Mouse (Mus musculus) G1E-ER4 (cell line): Measurements from ENCODE around the gene Zfp64. TPM values are rescaled to one million over a fixed set of nuclear protein-coding genes. Genes with fewer than 3 reads are reported as not detected.

ENCODE experiments used
- GATA1 ChIP-seq: IDR thresholded peaks from one replicate; pipeline ENCODE4 v1.8.0; 2012; ENCODE audit warnings: low read length, inconsistent platforms
- polyA plus RNA-seq: library from polyadenylated mRNA; stranded (reverse); fragments of >175 nt; gene quantifications from 2 replicates; pipeline ENCODE4 v1.2.3, GENCODE M21; 2012

Zfp64 gene
- polyA plus RNA-seq, 1 experiment, result 119 TPM

DNA sequence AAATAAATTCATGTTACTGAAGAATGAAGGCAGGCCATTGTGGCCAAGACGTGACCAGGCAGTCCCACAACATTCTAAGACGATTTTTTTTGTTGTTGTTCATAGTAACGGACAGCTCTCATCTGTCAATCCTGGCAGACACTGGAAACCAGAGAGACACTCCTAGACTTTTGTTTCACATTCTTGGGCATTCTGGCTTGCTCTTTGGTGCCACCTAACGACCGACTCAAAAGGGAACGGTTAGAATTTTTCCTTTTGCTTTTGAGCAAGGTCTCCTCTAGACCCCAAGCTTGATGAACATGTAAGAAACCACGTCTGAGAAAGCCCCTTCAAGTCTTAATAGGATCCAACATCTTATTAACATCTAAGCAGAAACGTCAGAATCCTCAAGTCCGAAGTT lies 31.7 kb downstream of the Zfp64 start:
- TF ChIP-seq GATA1, result no peak

DNA sequence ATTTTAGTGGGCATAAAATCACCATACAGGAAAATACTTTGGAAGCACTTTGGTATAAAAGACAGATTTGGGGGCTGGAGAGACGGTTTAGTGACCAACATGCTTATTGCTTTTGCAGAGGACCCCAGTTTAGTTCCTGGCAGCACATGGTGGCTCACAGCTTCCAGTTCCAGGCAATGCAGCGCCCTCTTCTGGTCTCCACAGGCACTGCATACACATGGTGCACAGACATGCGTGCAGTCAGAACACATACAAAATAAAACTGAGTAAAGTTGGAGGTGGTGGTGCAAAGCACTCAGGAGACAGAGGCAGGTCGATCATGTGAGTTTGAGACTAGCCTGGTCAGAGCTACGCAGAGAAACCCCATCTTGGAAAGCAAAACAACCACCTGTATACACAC lies 32.9 kb downstream of the Zfp64 start:
- no peak for TF ChIP-seq GATA1

DNA sequence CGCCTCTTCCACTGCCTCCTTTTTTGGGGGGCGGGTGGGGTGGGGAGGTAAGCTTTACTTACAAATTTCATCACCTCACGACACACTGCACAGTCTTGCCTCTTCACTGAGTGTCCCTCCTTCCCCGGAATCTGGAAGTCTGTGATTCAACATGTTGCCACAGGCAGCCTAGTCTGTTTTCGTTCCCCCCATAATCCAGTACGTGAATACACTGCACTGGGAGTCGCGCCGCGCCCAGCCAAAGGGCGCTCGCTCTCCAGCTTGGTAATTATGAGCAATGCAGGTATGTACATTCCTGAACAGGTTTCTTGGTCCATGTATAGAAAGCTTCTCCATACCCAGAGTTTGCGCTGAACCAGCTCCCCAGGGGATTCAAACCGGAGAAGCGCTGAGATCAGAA lies 35.4 kb downstream of the Zfp64 start:
- TF ChIP-seq GATA1, result no peak

DNA sequence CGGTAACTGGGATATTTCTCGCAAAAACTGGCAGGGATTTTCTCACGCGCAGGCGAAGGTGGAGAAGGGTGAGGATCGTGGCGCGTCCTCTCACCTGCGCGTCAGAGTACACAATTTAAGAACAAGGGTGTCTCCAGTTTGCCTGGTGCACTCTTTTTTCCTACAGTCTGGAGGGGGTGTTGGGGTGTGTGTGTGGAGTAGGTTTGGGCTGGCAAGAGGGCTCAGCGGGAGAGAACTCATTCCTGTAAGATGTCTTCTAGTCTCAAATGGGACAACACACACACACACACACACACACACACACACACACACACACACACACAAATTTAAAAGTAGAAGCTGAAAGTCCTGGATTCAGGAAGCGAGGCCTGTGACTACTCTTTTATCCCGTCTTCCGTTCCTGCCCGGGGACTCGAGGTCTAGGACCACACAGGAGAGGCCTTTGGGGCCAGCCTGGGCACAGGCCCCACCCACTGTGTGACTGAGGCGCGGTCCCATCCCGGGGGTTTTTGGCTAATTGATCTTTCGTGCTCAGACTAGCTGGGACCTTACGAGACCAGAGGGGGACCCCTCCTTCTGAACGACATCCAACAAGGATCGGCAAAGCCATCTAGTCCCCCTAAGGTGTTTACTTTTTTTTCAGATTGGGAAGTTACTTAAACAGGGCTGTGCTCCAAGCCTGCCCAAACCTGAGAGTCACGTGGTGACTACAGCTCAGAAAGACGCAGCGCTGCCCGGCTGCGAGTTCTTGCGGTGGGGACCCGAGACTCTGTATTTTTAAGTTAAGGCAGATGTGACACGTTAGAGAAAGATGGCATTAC lies 42.3 kb downstream of the Zfp64 start:
- TF ChIP-seq GATA1, result no peak

DNA sequence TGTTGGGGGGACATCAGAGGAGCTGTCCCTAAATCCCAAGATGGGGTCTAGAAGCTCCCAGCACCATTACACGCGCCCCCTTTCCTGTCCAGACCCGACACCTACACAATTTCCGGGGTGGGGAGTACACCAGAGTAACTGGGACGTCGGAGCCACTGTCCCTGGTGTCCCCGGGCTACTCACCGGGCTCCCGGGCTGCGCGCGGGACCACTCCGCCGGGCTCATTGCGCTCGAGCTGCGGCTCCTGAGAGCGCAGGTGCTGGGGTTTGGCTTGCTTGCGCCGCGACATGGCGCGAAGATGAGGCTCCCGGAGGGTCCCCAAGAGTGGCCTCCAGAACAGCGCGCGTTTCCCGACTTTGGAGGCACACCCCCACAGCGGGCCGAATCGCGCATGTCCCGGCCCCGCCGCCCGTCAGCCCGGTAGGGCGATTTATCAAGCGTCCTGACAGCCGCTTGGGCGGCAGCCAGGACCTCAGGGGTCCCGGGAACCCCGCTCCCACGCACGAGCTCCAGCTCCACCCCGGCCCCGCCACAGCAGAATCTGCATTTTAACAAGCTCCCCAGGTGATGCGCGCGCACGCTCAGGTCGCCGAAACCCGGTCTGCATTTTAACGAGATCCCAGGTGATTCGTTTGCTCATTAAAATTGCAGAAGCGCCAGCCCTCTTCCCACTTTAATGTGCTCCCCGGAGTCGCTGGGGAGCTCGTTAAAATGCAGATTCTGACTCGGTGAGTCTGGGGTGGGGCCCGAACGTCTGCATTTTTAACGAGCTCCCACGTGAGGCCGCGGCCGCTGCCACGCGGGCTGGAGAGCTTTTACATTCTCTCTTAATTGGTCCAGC lies 43.1 kb downstream of the Zfp64 start:
- TF ChIP-seq GATA1, result no peak

DNA sequence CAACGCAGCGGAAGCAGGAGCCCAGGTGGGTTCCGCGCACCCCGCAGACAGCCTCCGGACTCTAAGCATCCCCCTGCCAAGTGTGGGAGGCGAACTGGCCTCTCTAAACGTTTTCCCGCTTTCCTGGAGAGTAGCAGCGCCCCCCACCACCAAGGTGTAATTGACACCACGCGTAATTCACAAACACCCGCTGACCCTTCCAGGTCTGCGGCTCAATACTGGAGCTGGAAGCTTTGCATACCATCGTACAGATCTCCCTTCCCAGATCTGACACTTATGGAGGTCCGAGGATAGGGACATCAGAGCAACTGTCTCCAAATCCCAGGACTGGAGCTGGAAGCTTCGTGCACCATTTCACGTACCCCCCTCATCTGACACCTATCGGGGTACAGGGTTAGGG lies 43.9 kb downstream of the Zfp64 start:
- no peak for TF ChIP-seq GATA1

DNA sequence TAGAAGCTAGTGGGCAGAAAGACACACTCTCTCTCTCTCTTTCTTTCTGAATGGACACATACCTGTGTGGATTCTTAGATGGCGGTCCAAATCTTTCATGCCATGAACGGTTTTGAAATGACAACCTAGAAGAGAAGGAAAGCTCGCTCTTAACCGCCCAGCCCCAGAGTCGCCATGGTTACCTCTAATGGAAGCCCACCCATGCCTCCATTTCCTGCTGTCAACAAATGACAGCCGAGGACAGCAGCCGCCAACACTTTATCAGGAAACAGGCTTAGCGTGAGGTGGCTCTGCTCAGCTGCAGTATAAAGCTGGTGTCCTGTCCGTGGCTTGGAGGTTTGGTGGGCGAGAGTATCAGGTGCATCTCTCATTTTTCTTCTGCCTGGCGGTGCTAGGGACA lies 49.4 kb downstream of the Zfp64 start:
- TF ChIP-seq GATA1, result no peak

DNA sequence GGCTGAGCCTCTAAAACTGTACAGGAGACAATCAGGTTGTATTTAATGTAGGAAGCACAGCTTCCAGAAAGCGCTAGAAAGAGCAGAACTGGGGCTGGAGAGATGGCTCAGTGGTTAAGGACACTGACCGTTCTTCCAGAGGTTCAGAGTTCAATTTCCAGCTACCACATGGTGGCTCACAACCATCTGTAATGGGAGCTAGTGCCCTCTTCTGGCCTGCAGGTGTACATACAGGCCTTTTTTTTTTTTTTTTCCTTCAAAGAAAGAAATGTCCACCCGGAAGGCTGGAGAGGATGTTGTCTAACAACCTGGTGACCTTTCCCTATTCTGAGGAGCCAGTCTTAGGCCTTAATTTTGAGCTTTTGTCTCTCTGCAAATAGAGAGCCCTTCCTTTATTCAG lies 50.5 kb downstream of the Zfp64 start:
- no peak for TF ChIP-seq GATA1

DNA sequence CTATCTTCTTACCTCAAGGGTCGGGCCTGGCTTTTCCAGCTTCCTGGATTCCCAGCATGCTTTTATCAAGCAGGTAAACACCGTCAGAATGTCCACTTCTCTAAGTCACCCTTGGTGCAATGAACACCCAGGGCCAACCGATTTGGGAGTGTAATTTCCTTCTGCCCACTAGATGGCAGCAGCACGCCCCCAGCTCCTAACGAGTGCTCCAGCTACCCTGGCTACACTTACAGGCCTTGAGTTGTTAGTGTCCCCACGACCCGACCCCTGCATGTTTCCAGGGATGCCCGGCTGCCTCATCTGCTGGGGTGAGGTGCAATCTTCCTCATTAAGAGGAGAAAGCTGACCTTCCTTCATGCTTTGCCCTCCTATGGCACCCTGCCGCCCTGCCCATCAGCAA lies 51.2 kb downstream of the Zfp64 start:
- TF ChIP-seq GATA1, result no peak

DNA sequence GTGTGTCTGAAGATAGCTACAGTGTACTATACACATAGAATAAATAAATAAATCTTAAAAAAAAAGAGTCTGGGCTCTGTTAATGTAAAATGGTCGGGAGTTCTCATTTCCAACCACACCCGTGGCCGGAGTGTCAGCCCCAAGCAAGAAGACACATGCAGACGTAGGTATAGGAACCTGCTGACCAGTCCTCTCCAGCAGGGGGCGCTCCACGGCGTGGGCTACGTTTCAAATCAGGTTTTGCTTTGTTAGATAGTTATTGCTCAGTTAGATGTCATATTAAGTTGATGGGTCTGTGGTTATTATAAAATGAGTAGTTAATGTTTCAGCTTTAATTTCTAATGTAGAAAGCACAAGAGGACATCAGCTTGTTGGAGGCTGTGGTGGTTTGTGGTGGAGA lies 52.8 kb downstream of the Zfp64 start:
- TF ChIP-seq GATA1, result no peak

DNA sequence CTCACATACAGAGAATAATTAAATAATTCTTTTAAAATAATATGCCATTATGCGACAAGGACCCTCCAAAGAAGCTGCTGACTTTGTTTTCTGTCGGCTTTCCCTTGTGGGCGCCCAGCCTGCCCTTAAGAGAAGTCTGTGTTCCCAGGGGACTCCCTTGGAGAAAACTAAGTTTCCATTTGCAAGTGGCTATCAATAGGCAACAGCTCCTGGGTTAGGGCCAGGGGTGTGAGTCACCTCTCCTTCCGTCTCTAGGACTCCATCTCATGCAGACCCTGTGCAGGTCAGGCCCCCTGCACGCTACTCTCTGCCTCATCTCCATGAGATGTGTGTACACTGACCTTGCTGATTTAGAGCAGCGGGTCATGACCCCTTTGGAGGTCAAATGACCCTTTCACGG lies 57.5 kb downstream of the Zfp64 start:
- no peak for TF ChIP-seq GATA1

DNA sequence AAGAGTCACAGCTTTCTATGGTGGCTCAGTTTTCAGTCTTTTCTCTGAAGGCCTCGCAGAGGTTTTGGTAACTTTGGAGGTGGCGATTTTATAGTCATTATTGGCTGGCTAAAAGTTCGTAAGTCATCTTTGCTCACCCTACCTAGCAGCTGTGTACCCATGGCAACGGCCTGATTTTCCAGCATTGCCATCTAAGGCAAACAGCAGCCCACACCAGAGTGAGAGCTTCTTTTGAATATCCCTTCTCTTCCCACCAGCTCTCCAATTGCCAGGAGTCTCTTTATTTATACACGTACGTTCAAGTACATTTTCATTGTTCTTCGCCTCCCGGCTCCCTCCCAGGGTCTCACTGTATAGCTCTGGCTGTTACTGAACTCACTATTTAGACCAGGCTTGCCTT lies 59.9 kb downstream of the Zfp64 start:
- TF ChIP-seq GATA1, result no peak

DNA sequence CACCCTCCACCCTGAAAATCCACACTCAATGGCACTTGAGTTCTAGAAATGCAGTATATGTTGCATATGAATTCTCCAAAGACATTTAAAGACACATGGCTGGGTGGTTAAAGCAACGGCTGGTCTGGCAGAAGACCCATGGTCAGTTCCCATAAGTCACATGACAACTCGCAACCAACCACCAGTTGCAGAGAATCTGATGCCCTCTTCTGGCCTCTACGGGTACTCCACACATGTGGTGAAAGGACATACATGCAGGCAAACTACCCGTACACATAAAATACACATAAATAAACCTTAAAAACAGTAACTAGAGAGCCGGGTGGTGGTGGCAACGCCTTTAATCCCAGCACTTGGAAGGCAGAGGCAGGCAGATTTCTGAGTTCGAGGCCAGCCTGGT lies 60.6 kb downstream of the Zfp64 start:
- no peak for TF ChIP-seq GATA1

DNA sequence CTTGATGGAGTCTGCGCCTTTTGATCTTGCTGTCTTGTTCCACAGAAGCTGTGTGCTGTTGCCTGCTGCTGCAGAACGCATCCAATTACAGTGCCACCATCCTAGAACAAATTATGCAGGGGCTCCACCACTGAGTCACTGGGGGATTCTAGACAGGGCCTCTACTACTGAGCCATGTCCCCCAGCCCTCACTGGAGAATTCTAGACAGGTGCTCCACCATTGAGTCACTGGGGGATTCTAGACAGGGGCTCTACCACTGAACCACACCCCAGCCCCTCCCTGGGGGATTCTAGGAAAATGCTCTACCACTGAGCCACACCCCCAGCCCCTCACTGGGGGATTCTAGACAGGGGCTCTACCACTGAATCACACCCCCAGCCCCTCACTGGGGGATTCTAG lies 63.3 kb downstream of the Zfp64 start:
- no peak for TF ChIP-seq GATA1

DNA sequence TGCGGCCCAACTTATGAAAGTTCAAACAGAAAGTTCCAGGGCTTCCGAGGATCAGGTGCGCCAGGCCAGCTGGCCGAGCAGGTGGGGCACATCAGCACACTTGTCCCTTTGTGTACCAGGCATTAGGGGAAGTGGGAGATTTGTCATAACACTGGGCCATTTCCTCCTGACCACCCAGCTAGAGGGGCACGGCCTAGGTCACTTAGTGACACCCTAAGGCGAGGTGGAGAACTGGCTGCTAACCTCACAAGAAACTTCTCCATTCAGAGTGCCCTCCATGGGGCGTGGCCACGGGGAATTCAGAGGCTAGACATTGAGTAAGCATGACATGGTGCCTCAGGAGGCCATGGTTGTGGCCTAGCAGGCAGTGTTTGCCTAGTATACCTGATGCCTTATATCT lies 70.7 kb downstream of the Zfp64 start:
- no peak for TF ChIP-seq GATA1

DNA sequence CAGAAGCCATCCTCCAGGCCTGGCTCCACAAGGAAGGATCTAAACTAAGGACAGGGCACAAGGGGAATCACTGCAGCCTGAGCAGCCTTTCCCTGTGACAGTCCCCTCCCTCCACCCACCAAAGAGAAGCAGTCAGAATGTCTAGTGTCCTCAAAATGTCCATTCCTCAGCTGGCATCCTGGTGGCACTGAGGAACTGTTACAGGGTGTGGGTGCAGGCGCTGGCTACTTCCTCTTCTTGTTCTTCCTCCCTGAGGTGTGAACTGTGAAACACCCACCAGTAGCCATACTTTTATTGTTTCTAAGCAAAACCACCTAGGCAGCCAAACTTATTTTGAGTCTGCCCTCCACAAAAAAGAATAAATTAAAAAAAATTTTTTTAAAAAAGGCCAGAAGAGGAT lies 72.4 kb downstream of the Zfp64 start:
- TF ChIP-seq GATA1, result no peak

DNA sequence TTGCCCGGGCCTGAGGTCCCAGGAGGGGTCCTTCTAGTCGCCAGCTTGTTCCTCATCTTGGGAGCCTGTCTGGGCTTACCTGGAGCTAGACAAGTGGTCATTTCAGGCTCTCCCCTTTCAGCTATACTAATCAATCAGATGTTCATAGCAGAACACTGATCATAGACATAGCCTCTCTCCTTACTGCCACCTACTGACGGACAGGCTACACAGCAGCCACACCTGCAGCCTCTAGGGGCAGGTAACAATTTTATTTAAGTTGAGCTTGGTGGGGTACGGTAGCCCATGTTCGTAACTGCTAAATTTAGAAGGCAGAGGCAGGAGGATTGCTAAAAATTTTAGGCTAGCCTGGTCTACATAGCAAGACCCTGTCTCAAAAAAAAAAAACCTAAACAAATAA lies 73.5 kb downstream of the Zfp64 start:
- no peak for TF ChIP-seq GATA1

DNA sequence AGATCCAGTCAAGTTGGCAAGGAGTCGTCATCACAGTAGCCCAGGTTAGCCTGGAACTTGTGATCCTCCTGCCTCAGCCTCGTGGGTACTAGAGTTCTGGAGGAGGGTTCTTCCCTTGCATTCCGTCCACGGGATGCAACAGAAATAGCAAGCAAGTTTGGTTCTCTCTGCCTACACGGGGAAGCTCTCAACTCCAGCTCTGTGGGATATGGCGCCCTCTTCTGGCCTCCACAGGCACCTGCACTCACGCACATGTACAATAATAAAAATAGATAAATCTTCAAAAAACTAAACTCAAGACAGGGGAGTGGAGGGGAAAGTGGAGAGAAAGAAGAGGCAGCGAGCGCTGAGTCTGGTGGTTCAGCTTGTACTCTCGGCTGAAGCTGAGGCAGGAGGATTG lies 75.8 kb downstream of the Zfp64 start:
- TF ChIP-seq GATA1, result no peak
